Mouse (Mus musculus) liver, postnatal 0 days (tissue): ENCODE measurements around the gene Pigq. TPM values are rescaled to one million over a fixed set of nuclear protein-coding genes. Genes with fewer than 3 reads are reported as not detected.
A peak's percentile ranks its signal among the peaks of the same experiment; 100 is the strongest.

Experiments used
- ATAC-seq: fragments of 200-750 bp; cut with Nextera tagmentation; 2 replicates; pipeline ENCODE4 v1.8.0; 2017; ENCODE audit warnings: mild to moderate bottlenecking, moderate library complexity
- DNase-seq: peaks from one replicate; pipeline ENCODE4 v3.0.0-alpha.2; 2016
- H3K27ac ChIP-seq: fragments of 300-500 bp; sonication (generic); 2 replicates; pipeline ENCODE4 v1.5.1; 2014; ENCODE audit warnings: antibody characterized with exemption, moderate library complexity, mild to moderate bottlenecking, low read depth
- H3K27me3 ChIP-seq: fragments of 300-500 bp; sonication (generic); 2 replicates; pipeline ENCODE4 v1.6.1; 2014; ENCODE audit warnings: low read length, control low read depth, mixed read lengths; ENCODE audit not compliant: insufficient read depth
- H3K36me3 ChIP-seq: fragments of 300-500 bp; sonication (generic); replicated peaks from 2 replicates; pipeline ENCODE4 v1.6.1; 2014; ENCODE audit warnings: mild to moderate bottlenecking, control low read depth, low read length, moderate library complexity, mixed read lengths; ENCODE audit not compliant: insufficient read depth
- H3K4me1 ChIP-seq: fragments of 300-500 bp; sonication (generic); 2 replicates; pipeline ENCODE4 v1.6.1; 2014; ENCODE audit warnings: antibody characterized with exemption, mild to moderate bottlenecking, control low read depth; ENCODE audit not compliant: insufficient read depth
- H3K4me2 ChIP-seq: fragments of 300-500 bp; sonication (generic); 2 replicates; pipeline ENCODE4 v1.6.1; 2014; ENCODE audit warnings: low read depth, mild to moderate bottlenecking, low read length, moderate library complexity, mixed read lengths
- H3K4me3 ChIP-seq: fragments of 300-500 bp; sonication (generic); 2 replicates; pipeline ENCODE4 v1.5.1; 2014; ENCODE audit warnings: low read depth, low read length
- H3K9ac ChIP-seq: fragments of 300-500 bp; sonication (generic); replicated peaks from 2 replicates; pipeline ENCODE4 v1.6.1; 2014; ENCODE audit warnings: mild to moderate bottlenecking, moderate library complexity
- H3K9me3 ChIP-seq: fragments of 300-500 bp; sonication (generic); 2 replicates; pipeline ENCODE4 v1.6.1; 2016; ENCODE audit warnings: mild to moderate bottlenecking, control low read depth, low read length, mixed read lengths
- CTCF ChIP-seq: sonication (generic); IDR thresholded peaks from 2 replicates; pipeline ENCODE4 v1.5.1; 2016; ENCODE audit warnings: antibody characterized with exemption, low read depth
- EP300 ChIP-seq: IDR thresholded peaks from 2 replicates; pipeline ENCODE4 v1.6.1; 2016; ENCODE audit warnings: antibody characterized with exemption, low read depth, mild to moderate bottlenecking
- WGBS: fragments of 180-500 bp; shearing (Covaris S2); extraction: QIAGEN DNeasy Blood & Tissue Kit; methylation state at CpG from one replicate; pipeline ENCODE4 v1.1.7; 2014; ENCODE audit not compliant: insufficient replicate concordance; 5-methylcytosine and 5-hydroxymethylcytosine counted together
- polyA plus RNA-seq: library from polyadenylated mRNA; unstranded; fragments of >200 nt; fragmentation: Nextera tagmentation; extraction: Ambion mirVana; gene quantifications from 2 replicates; pipeline ENCODE4 v1.2.1, GENCODE M21; 2015

Gene Pigq
- polyA plus RNA-seq, 1 experiment from 2014 or later: 58.7 TPM

GRCm38 (mm10) chr17:25961566-25961965, 16.8 kb upstream of the Pigq start:
- peak overlapping the region; percentile 71 for H3K9ac ChIP-seq
- DNase-seq: peak; percentile 65
- peak overlapping the region; percentile 44 for H3K4me3 ChIP-seq
- ATAC-seq: peak; percentile 98
- peak overlapping the region; percentile 89 for H3K27ac ChIP-seq
- peaks cover 15% of the 10 kb centered on the region; the same call in 1 of the 2 replicates for H3K4me1 ChIP-seq
- H3K36me3 ChIP-seq: peaks cover 10% of the 10 kb centered on the region
- WGBS: 68% methylated on average over 5 of the region's 5 CpGs
- peak overlapping the region; percentile 69 for H3K4me2 ChIP-seq
- H3K27me3 ChIP-seq: no peaks in the 10 kb centered on the region
- TF ChIP-seq CTCF (no peak), EP300 (peak; percentile 97)
- H3K9me3 ChIP-seq: no peaks in the 10 kb centered on the region

DNA sequence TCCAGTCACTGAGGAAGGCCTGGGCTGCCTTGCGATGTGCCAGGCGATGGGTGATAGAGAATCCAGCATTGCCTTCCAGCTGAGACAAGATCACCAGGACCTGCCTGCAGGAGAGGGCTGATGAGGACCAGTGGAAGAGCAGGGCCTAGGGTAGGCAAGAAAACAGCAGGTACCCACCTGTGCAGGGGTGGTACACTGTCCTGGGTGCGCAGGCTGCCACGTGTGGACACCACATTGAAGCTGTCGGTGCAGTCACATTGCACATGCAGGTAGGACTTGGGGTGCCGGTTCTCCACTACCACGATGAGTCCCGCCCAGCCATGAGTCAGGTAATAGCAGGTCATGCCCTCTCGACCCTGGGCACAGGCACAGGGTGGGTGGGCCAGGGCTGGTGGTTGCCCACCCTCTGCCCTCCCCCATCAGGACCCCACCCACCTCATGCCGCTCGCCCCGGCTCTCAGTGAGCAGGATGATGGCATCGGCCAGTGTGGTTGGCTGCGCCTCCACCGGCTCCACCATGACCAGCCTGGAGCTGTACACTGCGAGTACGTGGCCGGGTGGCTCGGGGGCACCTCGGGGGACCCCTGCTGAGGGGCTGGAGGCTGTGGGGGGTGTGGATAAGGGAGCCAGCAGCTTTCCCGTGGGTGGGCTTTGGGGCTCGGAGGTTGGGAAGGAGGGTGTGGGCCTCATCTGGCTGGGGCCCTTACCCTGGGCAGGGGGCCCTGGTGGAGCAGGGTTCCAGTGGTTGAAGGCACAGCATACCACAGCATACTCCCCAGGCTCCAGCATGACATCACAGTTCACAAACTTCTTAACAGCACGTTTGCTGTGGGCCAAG, 15.1 kb upstream of the Pigq start:
- WGBS: 91% methylated on average over 23 of the region's 23 CpGs
- H3K27ac ChIP-seq: no peak overlapping the region
- ATAC-seq (no peak), DNase-seq (no peak)
- H3K4me1 ChIP-seq: peaks cover 15% of the 10 kb centered on the region; the same call in 1 of the 2 replicates
- H3K27me3 ChIP-seq: no peaks in the 10 kb centered on the region
- TF ChIP-seq EP300 (no peak), CTCF (no peak)
- H3K9me3 ChIP-seq: no peaks in the 10 kb centered on the region
- H3K4me2 ChIP-seq: no peak overlapping the region
- peaks cover 9% of the 10 kb centered on the region for H3K36me3 ChIP-seq
- no peak overlapping the region for H3K9ac ChIP-seq
- H3K4me3 ChIP-seq: no peak overlapping the region

- H3K9me3 ChIP-seq: no peaks in the 10 kb centered on the region
- no peak overlapping the region for H3K4me3 ChIP-seq
- H3K27me3 ChIP-seq: no peaks in the 10 kb centered on the region
- H3K36me3 ChIP-seq: peaks cover 5% of the 10 kb centered on the region
- H3K9ac ChIP-seq: no peak overlapping the region
- ATAC-seq (no peak), DNase-seq (no peak)
- H3K27ac ChIP-seq: no peak overlapping the region
- WGBS: 90% methylated on average over 11 of the region's 11 CpGs
- H3K4me2 ChIP-seq: no peak overlapping the region
- TF ChIP-seq EP300 (no peak), CTCF (no peak)
- H3K4me1 ChIP-seq: peaks cover 15% of the 10 kb centered on the region; the same call in 1 of the 2 replicates
Observed at GRCm38 (mm10) chr17:25958771-25959494, 14.2 kb upstream of the Pigq start.

- Histone ChIP-seq H3K9me3 (no peaks in the 10 kb centered on the region), H3K4me2 (no peak overlapping the region), H3K27me3 (peaks cover 12% of the 10 kb centered on the region), H3K36me3 (no peaks in the 10 kb centered on the region; the same call in 1 of the 2 replicates), H3K27ac (no peak overlapping the region), H3K4me3 (no peak overlapping the region), H3K9ac (no peak overlapping the region), H3K4me1 (peaks cover 15% of the 10 kb centered on the region; the same call in 1 of the 2 replicates)
- DNase-seq (no peak), ATAC-seq (no peak)
- TF ChIP-seq EP300 (no peak), CTCF (no peak)
- 90% methylated on average over 14 of the region's 14 CpGs for WGBS
Observed at GRCm38 (mm10) chr17:25957586-25958051, 12.9 kb upstream of the Pigq start.

GRCm38 (mm10) chr17:25956631-25957030, 11.9 kb upstream of the Pigq start:
- ATAC-seq (no peak), DNase-seq (no peak)
- peaks cover 13% of the 10 kb centered on the region for H3K4me1 ChIP-seq
- no peak overlapping the region for H3K4me2 ChIP-seq
- no peak overlapping the region for H3K9ac ChIP-seq
- no peak overlapping the region for H3K27ac ChIP-seq
- H3K27me3 ChIP-seq: peaks cover 21% of the 10 kb centered on the region
- no peak overlapping the region for H3K4me3 ChIP-seq
- TF ChIP-seq CTCF: no peak
- TF ChIP-seq EP300: no peak
- no peaks in the 10 kb centered on the region for H3K9me3 ChIP-seq
- H3K36me3 ChIP-seq: no peaks in the 10 kb centered on the region; the same call in 1 of the 2 replicates
- WGBS: 82% methylated on average over 7 of the region's 7 CpGs

- Histone ChIP-seq H3K9me3 (no peaks in the 10 kb centered on the region), H3K4me2 (no peak overlapping the region), H3K27ac (no peak overlapping the region), H3K9ac (no peak overlapping the region), H3K4me3 (no peak overlapping the region), H3K36me3 (no peaks in the 10 kb centered on the region; the same call in 1 of the 2 replicates), H3K27me3 (peaks cover 26% of the 10 kb centered on the region), H3K4me1 (peaks cover 16% of the 10 kb centered on the region)
- WGBS: 87% methylated on average over 7 of the region's 7 CpGs
- TF ChIP-seq CTCF: no peak
- no peak for TF ChIP-seq EP300
- no peak for ATAC-seq
- no peak for DNase-seq
Observed at GRCm38 (mm10) chr17:25956201-25956600, 11.5 kb upstream of the Pigq start.
